Mouse (Mus musculus) adrenal gland, adult 2 months (tissue): ENCODE measurements around the gene Ei24. TPM values are rescaled to one million over a fixed set of nuclear protein-coding genes. Genes with fewer than 3 reads are reported as not detected.

ENCODE experiments used
- DNase-seq: peaks from one replicate; pipeline ENCODE4 v3.0.0; 2021
- long read RNA-seq: library from polyadenylated mRNA; stranded (forward); transcript quantifications from one replicate; pipeline ENCODE4 v2.0.0, GENCODE M21; 2021
- polyA plus RNA-seq: library from polyadenylated mRNA; depleted of rRNA; stranded (reverse); fragments of >200 nt; gene quantifications from 2 replicates; pipeline ENCODE4 v1.2.3, GENCODE M21; 2012; rRNA removed
- total RNA-seq, 2 experiments: library from RNA; stranded (reverse); gene quantifications; 2 replicates each; pipeline ENCODE4 v1.2.3; 2021

Gene Ei24
- total RNA-seq (100 to 1,000 TPM; 134 to 147 TPM), polyA plus RNA-seq (200 and 225 TPM in 2 replicates)
- long read RNA-seq, transcript Ei24-201 (11 exons, 2,220 nt): major isoform, 115 of 143 reads
- long read RNA-seq, partial matches to known transcripts: 7 of 143 reads
- long read RNA-seq, other reads (novel, unspliced or antisense): 15 of 143 reads

GRCm38 (mm10) chr9:36796781-36797555 is at the start of gene Ei24:
Gene Ei24, minus strand, starts transcription at chr9:36797393.
- peak; percentile 98 for DNase-seq

GRCm38 (mm10) chr9:36846346-36846745 is 49.2 kb upstream of the Ei24 start:
- no peak for DNase-seq

- DNase-seq: no peak
Measured at GRCm38 (mm10) chr9:36833914-36834313, 36.7 kb upstream of the Ei24 start.

- peak; percentile 20 for DNase-seq
Measured at GRCm38 (mm10) chr9:36833043-36833881, 36.1 kb upstream of the Ei24 start.

GRCm38 (mm10) chr9:36832529-36832928 is 35.3 kb upstream of the Ei24 start:
- DNase-seq: peak; percentile 83

- no peak for DNase-seq
Measured at GRCm38 (mm10) chr9:36831401-36831800, 34.2 kb upstream of the Ei24 start.

GRCm38 (mm10) chr9:36826612-36827363 is 29.6 kb upstream of the Ei24 start:
- DNase-seq: no peak

GRCm38 (mm10) chr9:36822024-36822423 is 24.8 kb upstream of the Ei24 start:
- DNase-seq: no peak

GRCm38 (mm10) chr9:36821644-36822000 is 24.4 kb upstream of the Ei24 start, which contains the start of gene Fez1:
Gene Fez1, plus strand, starts transcription at chr9:36821864.
- DNase-seq: peak; percentile 25

- no peak for DNase-seq
Measured at GRCm38 (mm10) chr9:36820969-36821643, 23.9 kb upstream of the Ei24 start.

- no peak for DNase-seq
Measured at GRCm38 (mm10) chr9:36818905-36819304, 21.7 kb upstream of the Ei24 start.

GRCm38 (mm10) chr9:36814486-36814885 is 17.3 kb upstream of the Ei24 start:
- no peak for DNase-seq

GRCm38 (mm10) chr9:36808126-36808785 is 11.1 kb upstream of the Ei24 start:
- DNase-seq: no peak

GRCm38 (mm10) chr9:36805256-36805975 is 8.2 kb upstream of the Ei24 start:
- DNase-seq: no peak

GRCm38 (mm10) chr9:36803926-36804325 is 6.7 kb upstream of the Ei24 start:
- no peak for DNase-seq

- no peak for DNase-seq
Measured at GRCm38 (mm10) chr9:36803386-36803785, 6.2 kb upstream of the Ei24 start.

- DNase-seq: no peak
Measured at GRCm38 (mm10) chr9:36802951-36803350, 5.8 kb upstream of the Ei24 start.

GRCm38 (mm10) chr9:36801961-36802360 is 4.8 kb upstream of the Ei24 start:
- no peak for DNase-seq

GRCm38 (mm10) chr9:36796224-36796623 is 969 bp downstream of the Ei24 start:
- DNase-seq: no peak

- DNase-seq: peak; percentile 46
Measured at GRCm38 (mm10) chr9:36795556-36795955, 1.6 kb downstream of the Ei24 start.
